Mouse (Mus musculus): ENCODE measurements around the gene Gm11146.

Gm11146 gene

DNA sequence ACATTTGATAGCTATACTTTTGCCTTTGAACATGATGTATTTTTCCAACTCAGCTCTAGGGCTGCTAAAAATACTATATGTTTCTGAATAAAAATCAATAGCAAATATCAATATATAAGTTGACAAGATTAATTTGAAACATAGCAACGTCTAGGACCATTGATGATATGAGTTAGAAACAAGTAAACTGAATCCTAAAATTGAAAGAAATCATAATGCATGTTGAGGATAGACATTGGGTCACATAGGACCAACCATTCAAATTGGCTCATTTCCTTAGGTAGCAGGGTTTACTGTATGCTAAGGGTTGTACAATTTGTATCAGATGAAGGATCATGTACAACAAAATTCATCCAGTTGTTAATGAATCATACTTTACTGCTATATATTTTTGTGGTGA lies at the start of gene Gm11146:
Gm11146 (minus strand) TSS at position 101 of the 400 bp plus-strand sequence.
- DNase-seq (ENCODE audit: low spot score) = no peak

DNA sequence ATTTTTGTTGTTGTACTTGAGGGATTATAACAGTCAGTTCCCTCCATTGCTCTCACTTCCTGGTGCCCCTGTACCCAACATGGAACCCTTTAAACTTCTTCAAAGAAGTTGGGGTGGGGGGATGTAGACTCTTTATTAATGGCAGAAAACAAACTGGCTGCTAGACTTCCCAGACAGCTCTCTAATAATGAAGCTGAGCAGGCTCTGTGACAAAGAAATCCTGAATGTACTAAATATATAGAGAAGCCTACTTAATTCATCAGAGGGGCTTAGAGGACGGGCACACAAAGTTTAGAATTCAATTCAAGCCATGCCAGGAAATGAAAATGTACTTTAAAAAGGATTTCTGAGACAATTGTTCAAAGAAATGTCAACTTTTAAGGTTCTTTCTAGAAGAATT lies 48.7 kb upstream of the Gm11146 start:
- DNase-seq (ENCODE audit: low spot score) = no peak

DNA sequence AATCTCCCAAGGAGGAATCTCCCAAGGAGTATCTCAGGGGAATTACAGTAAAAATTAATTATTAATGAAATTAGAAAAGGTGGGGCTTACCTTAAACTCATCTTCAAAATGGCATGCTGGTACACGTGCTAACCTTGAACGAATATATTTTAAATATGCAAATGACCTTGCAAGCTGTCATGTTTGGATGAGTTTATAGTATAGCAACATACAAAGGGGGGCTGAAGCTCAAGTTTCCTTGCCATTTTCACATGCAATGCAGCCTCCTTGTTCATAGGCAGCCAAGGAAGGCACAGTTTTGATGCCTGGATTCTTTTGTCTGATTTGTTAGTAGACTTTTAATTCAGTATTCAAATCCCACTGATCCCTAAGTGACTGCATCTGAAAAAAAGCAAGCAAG lies 47.1 kb upstream of the Gm11146 start:
- no peak for DNase-seq (ENCODE audit: low spot score)

DNA sequence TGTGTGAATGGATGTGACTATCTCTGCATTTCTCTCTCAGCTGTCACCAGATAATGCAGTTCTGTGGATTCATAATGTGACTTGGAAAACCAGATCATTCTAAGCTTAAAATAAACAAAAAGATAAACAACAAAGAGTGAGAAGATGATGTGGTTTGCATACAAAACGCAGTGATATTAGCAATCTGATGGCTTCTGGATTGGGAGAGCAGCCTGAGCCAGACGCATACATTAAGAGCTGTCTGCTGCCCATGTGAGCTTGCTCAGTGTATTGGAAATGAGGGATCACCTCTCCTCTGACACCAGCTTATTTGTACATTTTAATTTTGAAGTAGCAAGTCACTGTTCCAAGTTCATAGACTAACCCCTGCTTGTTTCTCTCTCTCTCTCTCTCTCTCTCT lies 46.3 kb upstream of the Gm11146 start:
- no peak for DNase-seq (ENCODE audit: low spot score)

DNA sequence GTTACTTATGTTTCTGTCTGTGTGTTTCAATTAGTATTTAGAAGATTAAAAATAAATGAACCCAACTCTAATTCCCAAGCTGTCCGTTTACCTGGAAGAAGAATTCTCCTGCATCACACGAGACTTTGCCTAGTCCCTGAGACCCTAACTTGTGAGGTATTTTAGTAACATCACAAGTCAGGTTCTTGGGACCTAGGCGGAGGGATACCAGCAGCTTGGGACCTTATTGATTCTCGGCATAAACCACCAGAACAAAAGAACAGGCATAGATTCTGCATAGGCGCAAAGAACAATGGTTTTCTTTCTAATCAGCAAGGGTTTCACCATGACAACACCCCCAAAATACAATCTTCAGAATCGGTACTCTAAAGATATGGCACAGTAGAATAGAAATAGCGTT lies 44.3 kb upstream of the Gm11146 start:
- no peak for DNase-seq (ENCODE audit: low spot score)

DNA sequence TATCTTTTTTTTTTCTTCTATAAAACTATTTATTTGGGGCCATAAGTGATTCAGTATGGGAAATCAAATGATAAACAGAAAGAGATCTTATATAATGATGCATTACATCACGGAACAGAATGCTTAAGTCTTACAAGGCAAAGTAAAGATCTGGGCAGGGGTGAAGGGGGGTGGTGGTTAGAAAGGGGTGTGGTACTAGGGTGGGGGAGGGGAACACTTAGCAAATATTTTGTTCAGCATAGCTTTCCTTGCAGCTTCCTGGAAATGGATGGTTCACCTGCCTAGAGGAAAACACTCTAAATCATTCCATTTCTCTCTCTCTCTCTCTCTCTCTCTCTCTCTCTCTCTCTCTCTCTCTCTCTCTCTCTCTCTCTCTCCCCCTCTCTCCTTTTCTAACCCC lies 43.1 kb upstream of the Gm11146 start:
- no peak for DNase-seq (ENCODE audit: low spot score)

DNA sequence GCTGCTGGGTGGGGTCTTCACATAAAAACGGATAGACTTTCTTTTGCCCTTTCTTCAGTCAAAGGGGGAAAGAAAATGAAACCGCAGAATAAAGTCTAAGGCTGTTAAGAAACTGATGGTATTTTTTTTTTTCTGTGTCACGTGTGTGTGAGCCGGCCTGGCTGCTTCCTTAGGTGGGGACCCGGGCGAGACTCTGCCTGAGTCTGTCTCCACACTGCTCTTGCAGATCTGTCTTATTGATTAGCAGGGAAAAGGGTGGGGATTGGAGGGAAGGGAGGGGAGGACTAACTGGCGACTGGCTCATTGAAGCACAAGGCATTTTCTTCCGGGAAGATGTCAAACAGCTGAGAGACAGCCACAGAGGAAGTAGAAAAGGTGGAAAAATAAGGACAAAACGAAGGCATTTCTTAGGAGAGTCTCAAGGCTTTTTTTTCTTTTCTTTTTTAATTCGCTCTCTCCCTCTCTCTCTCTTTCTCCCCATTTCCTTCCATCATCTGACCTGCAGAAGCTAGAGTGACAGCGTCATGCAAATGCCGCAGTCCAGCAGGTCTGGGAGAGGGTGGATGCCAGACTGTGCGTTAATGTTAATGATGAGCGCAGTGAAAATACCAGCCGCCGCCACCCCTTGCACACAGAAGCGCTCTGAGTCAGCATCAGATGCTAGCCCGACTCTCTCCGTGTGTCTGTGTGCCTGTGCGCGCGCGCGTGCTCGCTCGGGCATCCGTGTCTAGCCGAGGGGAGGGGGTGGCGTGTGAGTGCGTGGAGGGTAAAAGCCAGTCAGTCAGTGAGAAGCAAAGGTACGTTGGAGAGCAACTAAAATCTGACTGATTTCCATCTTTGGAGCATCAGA lies 42.2 kb upstream of the Gm11146 start:
- DNase-seq (ENCODE audit: low spot score) = peak; percentile 74

DNA sequence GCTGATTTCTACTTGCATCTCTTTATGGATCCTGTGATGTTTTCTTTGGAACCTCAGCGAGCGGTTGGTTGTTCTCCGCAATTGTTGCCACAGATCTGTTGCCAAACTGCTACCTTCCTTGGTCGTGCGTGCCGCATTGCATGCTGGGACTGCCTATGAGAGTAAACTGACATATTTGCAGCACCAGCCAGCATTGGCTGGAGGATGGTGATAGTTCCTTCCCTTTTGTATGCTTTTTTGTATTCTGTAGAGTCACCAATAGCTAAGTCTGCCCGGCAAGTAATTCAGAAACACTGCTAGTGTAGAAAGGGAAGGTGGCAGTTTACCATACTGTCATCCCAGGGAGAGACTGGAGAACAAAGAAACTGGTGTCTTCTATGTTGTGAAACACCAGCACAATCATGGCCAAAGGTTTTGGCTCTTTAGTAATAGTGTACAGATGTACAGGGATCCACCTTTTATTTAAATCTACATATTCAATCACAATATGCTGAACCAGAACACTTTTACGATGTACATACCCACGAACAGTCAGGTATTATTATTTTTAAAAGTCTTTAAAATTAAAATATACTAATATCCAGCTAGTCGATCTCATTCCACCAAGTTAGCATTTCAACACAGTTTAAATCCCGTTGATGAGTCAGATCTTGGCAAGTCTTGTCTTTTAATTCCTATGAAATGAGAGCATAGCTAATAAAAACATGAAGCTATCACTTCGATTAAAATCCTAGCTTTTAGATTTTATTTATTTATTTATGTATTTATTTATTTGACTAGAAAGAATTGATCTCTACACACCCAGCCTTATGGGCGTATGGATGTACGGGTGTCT lies 41.4 kb upstream of the Gm11146 start:
- no peak for DNase-seq (ENCODE audit: low spot score)

DNA sequence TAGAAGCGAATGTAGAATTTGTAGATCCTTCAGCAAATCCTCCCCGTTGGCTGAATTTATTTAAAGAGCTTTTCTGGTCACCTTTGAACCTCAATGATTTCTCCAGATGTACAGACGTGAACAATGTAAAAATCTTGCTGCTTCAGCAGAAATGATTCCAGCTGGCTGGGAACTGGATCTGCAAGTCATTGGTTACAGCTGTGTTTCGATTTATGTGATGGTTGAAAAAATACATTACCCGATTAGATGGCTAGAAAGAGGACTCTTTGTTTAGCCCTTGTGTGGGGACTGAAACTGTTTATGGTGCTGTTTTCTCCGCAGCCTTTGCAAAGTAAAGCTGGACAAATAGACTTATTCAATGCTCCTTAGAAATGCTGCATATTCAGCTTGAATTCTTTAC lies 34.6 kb upstream of the Gm11146 start:
- DNase-seq (ENCODE audit: low spot score) = peak; percentile 77

DNA sequence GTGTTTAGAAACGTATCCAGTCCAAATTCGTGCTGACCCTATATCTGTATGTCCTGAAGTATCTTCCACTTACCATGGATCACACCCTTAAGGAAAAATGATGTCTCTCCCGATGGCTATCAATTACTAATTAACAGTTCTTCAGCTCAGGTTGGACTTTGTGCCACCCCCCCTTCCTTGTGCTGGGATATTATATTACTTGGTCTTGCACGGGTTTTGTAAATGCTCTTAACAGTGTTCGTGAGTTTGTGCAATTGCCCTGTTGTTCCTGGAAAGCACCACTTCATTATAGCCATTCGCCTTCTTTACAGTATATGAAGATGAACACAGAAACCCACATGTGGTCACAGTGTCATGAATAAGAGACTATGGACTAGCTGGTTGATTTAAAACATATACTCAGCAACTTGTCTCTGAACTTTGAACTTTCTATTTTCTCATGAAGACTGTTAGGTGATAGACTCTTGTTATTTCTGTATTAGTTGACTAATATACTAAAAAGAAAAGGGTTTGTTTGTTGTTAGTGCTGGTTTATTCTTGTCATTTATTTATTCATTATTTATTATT lies 30.5 kb upstream of the Gm11146 start:
- DNase-seq (ENCODE audit: low spot score) = no peak

DNA sequence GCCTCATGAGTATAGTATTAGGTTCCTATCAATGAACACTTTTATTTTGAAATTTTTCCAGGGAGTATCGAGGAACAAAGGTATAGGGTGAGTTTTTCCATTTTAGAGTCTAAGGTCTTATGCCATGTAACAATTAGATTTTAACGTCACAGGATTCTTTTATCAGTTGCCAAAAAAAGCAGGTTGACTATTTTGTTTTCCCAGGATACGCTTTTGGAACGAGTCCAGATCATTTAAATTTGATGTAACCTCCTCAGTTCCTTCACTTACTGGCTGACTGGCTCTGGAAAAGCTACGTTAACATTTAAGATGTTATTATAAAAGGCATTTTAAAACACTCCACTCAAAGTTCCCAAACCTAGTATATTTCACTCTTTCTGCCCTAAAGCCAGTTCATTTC lies 20.8 kb upstream of the Gm11146 start:
- no peak for DNase-seq (ENCODE audit: low spot score)

DNA sequence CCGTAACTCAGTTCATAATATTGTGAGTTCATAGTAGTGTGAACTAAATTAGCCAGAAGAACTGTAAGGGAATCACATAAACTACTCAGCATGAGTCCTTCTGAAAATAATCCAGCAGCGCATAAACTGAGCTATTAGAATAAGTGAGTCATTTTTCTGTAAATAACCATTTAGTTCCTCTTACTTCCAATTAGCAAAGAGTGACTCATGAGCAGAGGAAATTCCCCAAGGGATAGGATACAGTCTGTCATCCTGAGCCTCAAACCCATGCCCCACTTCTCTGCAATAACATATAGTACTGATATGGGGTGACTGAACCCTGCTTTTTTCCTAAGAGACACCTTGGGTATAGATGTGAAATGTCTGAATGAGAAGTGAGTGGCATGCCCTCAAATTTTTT lies 687 bp upstream of the Gm11146 start:
- no peak for DNase-seq (ENCODE audit: low spot score)

DNA sequence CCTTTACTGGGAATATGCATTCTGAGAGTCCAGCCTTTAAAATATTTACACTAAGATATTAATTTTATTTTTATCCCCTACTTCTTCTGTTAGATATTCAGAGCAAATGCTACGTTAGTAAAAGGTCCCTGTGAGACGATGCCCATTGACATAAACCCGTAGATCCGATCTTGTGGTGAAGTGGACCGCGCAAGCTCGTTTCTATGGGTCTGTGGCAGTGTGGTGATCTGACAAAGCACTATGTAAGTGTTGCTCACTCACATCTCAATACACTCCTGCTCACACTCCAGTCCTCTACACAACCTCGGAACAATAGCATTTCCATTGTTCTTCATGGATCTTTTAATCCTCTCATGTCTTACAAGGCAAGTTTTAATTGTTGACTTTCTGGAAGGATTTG lies 3.1 kb downstream of the Gm11146 start:
- DNase-seq (ENCODE audit: low spot score) = no peak

DNA sequence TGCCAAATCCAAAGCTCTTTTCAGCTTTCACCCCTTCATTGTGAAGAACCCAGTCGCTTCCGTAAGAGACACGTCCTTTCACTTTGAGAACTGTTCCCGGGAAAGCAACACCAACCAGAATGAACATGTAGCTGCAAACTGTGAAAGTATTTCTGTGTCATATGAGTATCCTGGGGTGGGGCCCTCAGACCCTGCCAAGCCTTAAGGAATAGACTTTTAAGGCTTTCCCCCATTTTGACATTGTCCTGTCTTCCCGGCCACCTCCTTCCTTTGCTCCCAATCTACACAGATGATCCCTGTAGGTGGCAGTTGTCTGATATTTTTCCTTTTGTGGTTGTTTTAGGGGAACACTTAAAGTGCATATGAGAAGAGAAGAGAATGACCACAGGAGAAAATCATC lies 5.3 kb downstream of the Gm11146 start:
- DNase-seq (ENCODE audit: low spot score) = no peak

DNA sequence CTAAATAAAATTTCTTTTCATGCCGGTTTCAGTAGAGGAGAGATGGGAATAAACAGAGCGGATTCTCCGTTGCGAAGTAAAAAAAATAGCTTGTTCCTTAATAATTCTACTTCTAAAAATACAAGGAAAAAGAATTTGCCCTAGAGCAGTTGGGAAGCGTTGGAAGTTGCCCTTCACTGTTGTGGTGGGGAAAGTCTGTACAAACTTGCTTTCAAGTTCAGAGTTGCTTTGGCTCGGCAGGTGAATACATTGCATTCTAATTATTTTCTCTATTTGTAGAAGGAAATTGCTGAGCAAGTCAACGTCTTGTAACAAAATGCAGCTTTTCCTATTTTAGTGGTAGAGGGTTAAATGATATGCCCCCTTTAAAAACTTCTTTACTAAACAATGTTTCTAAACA lies 6.2 kb downstream of the Gm11146 start:
- no peak for DNase-seq (ENCODE audit: low spot score)

DNA sequence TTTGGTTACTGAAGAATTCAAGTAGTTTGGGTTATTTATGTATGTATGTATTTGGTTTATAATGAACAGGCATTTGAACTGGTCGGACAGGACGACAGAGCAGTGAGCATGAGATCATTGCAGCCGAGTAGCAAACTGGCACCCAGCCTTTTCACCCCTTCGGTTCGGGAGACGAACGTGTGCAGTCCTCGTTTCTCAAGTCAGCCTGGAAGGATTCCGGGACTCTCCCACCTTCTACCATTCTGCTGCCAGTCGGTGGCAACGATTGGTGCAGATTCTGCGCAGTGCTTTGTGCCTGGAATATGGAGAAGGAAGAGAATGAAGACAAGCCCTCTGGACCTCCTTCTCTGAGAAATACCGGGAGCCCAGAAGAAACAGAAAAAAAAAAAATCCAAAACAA lies 7.3 kb downstream of the Gm11146 start:
- no peak for DNase-seq (ENCODE audit: low spot score)

DNA sequence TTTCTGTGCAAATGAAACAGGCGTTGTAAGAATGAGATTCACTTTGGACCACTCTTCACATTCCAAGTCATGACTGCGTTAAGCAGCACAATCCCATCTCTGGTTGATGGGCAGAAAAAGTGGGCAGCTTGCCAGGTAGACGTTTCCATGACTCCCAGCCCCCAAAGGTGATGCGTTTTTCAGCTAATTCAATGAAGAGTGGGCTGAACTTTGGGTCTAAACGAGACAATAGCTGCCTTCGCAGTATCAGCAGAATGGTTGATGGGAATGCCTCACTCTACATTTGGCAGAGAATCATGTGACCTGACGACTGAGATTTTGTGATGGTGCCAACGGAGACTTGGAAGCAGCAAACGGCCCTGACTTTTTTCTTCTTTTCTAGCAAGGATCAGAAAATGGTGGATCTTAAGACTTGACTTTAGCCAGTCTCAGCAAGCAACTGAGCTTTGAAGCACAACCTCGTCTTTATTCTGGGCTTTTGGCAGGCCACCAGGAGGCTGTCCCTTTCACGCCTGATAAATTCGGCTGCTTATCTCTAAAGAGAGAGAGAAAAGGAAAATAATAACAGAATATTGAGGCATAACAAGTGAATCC lies 8.0 kb downstream of the Gm11146 start:
- peak; percentile 14 for DNase-seq (ENCODE audit: low spot score)

DNA sequence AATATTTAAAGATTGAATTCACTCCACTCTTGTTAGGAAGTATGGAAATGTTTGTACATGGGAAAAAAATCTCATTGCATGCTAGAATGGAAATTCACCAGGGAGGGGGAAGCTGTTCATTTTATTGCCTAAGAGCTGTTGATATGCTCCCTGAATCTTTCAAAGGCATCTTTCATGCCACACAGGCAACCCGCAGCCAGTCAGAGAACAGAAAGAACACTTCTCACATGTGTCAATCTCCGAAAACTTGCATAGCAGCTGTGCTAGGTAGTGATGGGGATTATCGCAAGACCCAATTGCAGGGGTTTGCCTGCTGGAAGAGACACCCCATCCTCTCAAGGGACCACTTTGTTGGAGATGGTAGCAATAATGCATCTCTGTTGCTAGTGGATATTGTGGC lies 8.9 kb downstream of the Gm11146 start:
- no peak for DNase-seq (ENCODE audit: low spot score)

DNA sequence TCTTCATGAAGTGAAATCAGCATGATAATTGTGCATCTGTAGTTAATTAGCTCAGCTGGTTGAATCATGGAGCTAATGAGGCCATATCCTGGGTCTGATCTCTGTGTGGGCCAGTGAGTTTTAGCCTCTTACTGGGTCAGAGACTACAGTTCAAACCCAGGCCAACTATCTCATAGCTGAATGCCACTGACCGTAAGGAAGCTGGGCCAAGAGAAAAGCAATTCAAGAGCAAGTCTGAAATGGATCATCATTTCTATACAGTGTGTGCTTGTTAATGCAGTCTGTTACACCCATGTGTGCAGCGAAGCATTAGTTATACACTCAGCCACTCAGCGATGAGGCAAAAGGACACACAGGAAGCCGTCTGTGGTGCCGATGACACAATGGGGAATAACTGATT lies 28.9 kb downstream of the Gm11146 start:
- DNase-seq (ENCODE audit: low spot score) = peak; percentile 26

DNA sequence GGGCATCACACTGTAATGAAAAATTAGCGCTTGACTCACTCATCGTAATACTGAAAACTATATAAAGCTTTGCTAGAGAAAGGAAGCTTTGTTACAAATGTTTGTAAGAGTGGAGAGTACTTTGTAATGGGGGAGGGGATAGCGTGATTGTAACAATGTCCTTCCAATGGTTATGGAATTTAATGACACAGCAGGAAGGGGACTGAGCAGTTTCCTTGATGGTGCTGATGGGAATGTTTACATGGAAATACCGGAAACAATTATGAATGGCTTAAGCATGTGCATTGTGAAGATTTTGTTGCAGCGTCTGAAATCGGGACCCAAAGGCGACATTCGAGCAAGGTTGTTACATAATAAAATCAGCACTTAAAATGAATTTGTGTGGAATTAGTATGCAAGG lies 32.4 kb downstream of the Gm11146 start:
- no peak for DNase-seq (ENCODE audit: low spot score)

DNA sequence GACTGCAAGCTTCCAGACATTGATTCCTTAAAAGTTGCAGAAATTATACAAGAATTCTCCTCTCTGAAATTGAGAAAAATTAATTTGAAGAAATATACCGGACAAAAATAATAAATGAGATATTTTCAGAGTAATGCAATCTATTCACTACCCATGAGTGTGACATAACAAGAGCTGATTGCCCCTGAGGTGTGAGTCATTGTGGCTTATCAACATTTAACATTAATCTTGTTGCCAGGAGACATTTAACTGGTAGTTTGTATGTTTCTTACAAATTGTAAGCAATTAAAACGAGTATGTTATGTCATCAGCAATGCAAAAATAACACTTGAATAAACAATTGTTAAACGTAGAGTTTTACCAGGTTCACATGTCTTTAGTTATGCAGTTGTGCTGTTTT lies 33.5 kb downstream of the Gm11146 start:
- no peak for DNase-seq (ENCODE audit: low spot score)

DNA sequence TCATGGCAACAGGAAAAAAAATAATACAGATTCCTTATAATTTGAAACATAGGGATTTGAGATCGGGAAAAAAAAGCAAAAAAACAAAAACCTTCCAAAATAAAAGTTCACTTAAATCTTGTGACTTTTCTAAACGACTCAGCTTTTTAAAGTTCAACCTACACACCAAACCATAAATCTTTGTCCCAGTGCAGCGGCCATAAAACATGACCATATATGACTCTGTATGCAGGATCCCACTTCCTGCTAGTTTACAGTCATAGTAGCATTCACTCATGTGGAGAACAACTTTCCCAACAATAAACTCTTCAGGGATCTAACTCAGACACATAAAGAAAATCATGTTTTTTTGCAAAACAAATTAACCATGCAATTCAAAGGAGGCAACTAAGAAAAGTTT lies 39.0 kb downstream of the Gm11146 start:
- DNase-seq (ENCODE audit: low spot score) = no peak

Measured in embryo, embryonic 10.5 days (tissue).